Mouse (Mus musculus) ES-E14 (cell line): ENCODE measurements at regions not wholly inside any gene's neighbourhood (a gene's known extent, or its start where the extent isn't known, plus 50 kb on each side); places are given as distances from the start of the nearest gene placed in this dataset.

Source experiments
- DNase-seq: peaks from one replicate; pipeline ENCODE4 v3.0.0-alpha.2; 2013; ENCODE audit warnings: low read depth, low spot score
- H3K27ac ChIP-seq: 2 replicates; pipeline ENCODE4 v1.5.1; 2012; ENCODE audit warnings: low read depth, mild to moderate bottlenecking, low read length, moderate library complexity, mixed read lengths; ENCODE audit not compliant: poor library complexity, insufficient read depth, severe bottlenecking
- H3K36me3 ChIP-seq: 2 replicates; pipeline ENCODE4 v1.6.1; 2012; ENCODE audit warnings: mild to moderate bottlenecking, low read length, moderate library complexity, mixed read lengths; ENCODE audit not compliant: control insufficient read depth, poor library complexity, insufficient read depth, severe bottlenecking
- H3K4me1 ChIP-seq, 2 experiments: fragments of 150-350 bp in 1 of 2; sonication (generic) in 1 of 2; 2 replicates each; pipeline ENCODE4 v1.6.1; 2012; ENCODE audit warnings: low read length in 2 of 2, mild to moderate bottlenecking in 1 of 2, mixed read lengths in 1 of 2; ENCODE audit not compliant: control insufficient read depth in 2 of 2, insufficient read depth in 2 of 2, poor library complexity in 1 of 2
- H3K4me3 ChIP-seq, 2 experiments: fragments of 150-350 bp in 1 of 2; sonication (generic) in 1 of 2; 2 replicates each; pipeline ENCODE4 v1.5.1; 2012; ENCODE audit warnings: low read length in 2 of 2, low read depth in 1 of 2, mild to moderate bottlenecking in 1 of 2, mixed read lengths in 1 of 2; ENCODE audit not compliant: insufficient read depth in 1 of 2, poor library complexity in 1 of 2, severe bottlenecking in 1 of 2
- H3K9ac ChIP-seq: 2 replicates; pipeline ENCODE4 v1.6.1; 2012; ENCODE audit warnings: low read depth, mild to moderate bottlenecking, low read length, mixed read lengths; ENCODE audit not compliant: poor library complexity, insufficient read depth, severe bottlenecking
- H3K9me3 ChIP-seq: fragments of 150-350 bp; sonication (generic); 2 replicates; pipeline ENCODE4 v1.6.1; 2012; ENCODE audit warnings: low read depth, mild to moderate bottlenecking, low read length; ENCODE audit not compliant: control insufficient read depth, insufficient read depth
- CHD2 ChIP-seq: IDR thresholded peaks from 2 replicates; pipeline ENCODE4 v1.6.1; 2014; ENCODE audit warnings: mild to moderate bottlenecking, low read depth, low read length, inconsistent platforms
- HCFC1 ChIP-seq: IDR thresholded peaks from 2 replicates; pipeline ENCODE4 v1.6.1; 2012; ENCODE audit warnings: low read length, inconsistent platforms, borderline replicate concordance; ENCODE audit not compliant: insufficient read depth
- MAFK ChIP-seq: IDR thresholded peaks from 2 replicates; pipeline ENCODE4 v1.6.1; 2014; ENCODE audit warnings: mild to moderate bottlenecking, low read depth, low read length, inconsistent platforms; ENCODE audit not compliant: insufficient read depth
- ZC3H11A ChIP-seq: IDR thresholded peaks from 2 replicates; pipeline ENCODE4 v1.6.1; 2012; ENCODE audit warnings: low read depth, mild to moderate bottlenecking, inconsistent platforms, low read length, borderline replicate concordance
- ZNF384 ChIP-seq: IDR thresholded peaks from 2 replicates; pipeline ENCODE4 v1.6.1; 2012; ENCODE audit warnings: low read depth, low read length, inconsistent platforms
- in situ Hi-C, 2 experiments: fragments of 600-800 bp; cut with MboI; formaldehyde crosslinking; loops; one replicate each; pipeline ENCODE4 v1.15.1; 2025; ENCODE audit warnings: low sequenced_read_pairs in 2 of 2, inconsistent platforms in 1 of 2; ENCODE audit not compliant: unreplicated experiment in 2 of 2

GRCm38 (mm10) chr3:149111529-149112439 lies 121.4 kb upstream of the Adgrl2 start:
- Histone ChIP-seq H3K9ac (no peak overlapping the region), H3K27ac (no peak overlapping the region), H3K4me3 (no peak overlapping the region), H3K4me1 (peaks cover 2 to 22% of the 10 kb centered on the region in 2 experiments; a peak in 3 of 4 replicates), H3K36me3 (no peaks in the 10 kb centered on the region), H3K9me3 (no peaks in the 10 kb centered on the region)
- TF ChIP-seq HCFC1 (no peak), MAFK (peak; percentile 38; the same call in 1 of the 2 replicates)
- DNase-seq: no peak
- in situ Hi-C loops: no loop called here

GRCm38 (mm10) chr3:149110831-149111230 lies 120.5 kb upstream of the Adgrl2 start:
- no peak overlapping the region for H3K9ac ChIP-seq
- H3K4me3 ChIP-seq: no peak overlapping the region
- H3K4me1 ChIP-seq: peaks cover 0 to 14% of the 10 kb centered on the region in 2 experiments; a peak in 2 of 4 replicates
- TF ChIP-seq ZNF384 (no peak), MAFK (no peak), ZC3H11A (no peak), HCFC1 (no peak), CHD2 (no peak)
- no peaks in the 10 kb centered on the region for H3K36me3 ChIP-seq
- in situ Hi-C loops: no loop called here
- no peaks in the 10 kb centered on the region for H3K9me3 ChIP-seq
- DNase-seq: no peak
- H3K27ac ChIP-seq: no peak overlapping the region

DNA sequence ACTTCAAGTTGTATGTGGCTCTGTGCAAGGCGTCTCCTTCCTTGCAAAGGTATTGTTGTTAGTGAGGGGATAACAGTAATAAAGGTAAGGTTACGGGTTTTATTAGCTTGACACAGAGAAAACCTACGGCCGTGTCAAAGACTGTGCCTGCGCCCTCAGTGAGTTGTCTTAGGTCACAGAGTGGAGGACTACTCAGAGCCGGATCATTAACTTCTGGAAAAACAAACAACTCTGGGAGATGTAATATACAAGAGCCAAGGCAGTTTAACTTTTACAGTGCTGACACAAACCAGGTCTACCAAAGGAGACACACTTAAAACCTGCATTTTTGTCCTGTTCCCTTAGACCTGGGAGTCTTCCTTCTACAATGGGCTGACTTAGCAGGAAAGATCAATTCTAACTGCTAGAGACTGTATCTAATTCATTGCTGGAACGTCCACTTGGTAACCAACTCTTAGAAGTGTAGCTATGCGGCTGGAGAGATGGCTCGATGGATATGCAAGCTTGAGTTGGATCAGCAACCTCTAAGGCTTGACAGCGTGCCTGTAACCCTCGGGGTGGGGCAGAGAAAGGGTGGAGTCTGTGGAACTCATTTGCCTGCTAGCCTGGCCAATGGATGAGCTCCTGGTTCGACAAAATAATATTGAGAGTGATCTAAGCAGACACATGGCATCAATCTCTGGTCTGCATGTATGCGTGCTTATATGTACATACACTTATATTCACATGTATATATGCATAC lies 115.5 kb upstream of the Adgrl2 start:
- no peak for DNase-seq
- no peak for TF ChIP-seq CHD2
- TF ChIP-seq HCFC1: no peak
- TF ChIP-seq ZNF384: no peak
- TF ChIP-seq ZC3H11A: no peak
- TF ChIP-seq MAFK: no peak
- in situ Hi-C loops: no loop called here
- Histone ChIP-seq H3K36me3 (no peaks in the 10 kb centered on the region), H3K9ac (no peak overlapping the region), H3K9me3 (no peaks in the 10 kb centered on the region), H3K4me3 (no peak overlapping the region), H3K27ac (no peak overlapping the region), H3K4me1 (peaks cover 0 to 3% of the 10 kb centered on the region in 2 experiments; a peak in 1 of 4 replicates)

GRCm38 (mm10) chr3:149105181-149105580 lies 114.8 kb upstream of the Adgrl2 start:
- in situ Hi-C loops: no loop called here
- no peak overlapping the region for H3K27ac ChIP-seq
- peaks cover 0 to 3% of the 10 kb centered on the region in 2 experiments; a peak in 1 of 4 replicates for H3K4me1 ChIP-seq
- no peaks in the 10 kb centered on the region for H3K36me3 ChIP-seq
- no peak overlapping the region for H3K4me3 ChIP-seq
- no peaks in the 10 kb centered on the region for H3K9me3 ChIP-seq
- TF ChIP-seq HCFC1 (no peak), CHD2 (no peak), ZC3H11A (no peak), MAFK (no peak), ZNF384 (no peak)
- no peak overlapping the region for H3K9ac ChIP-seq
- DNase-seq: no peak
